Mouse (Mus musculus) megakaryocyte, embryonic 14.5 days (primary cell): ENCODE measurements at regions not wholly inside any gene's neighbourhood (a gene's known extent, or its start where the extent isn't known, plus 50 kb on each side); places are given as distances from the start of the nearest gene placed in this dataset.

Source experiments
- FLI1 ChIP-seq: IDR thresholded peaks from 2 replicates; pipeline ENCODE4 v1.6.1; 2012; ENCODE audit warnings: low read length, inconsistent platforms, mixed read lengths
- GATA1 ChIP-seq: IDR thresholded peaks from 3 replicates; pipeline ENCODE4 v1.6.1; 2012; ENCODE audit warnings: mixed read lengths, low read length, inconsistent platforms, borderline replicate concordance

DNA sequence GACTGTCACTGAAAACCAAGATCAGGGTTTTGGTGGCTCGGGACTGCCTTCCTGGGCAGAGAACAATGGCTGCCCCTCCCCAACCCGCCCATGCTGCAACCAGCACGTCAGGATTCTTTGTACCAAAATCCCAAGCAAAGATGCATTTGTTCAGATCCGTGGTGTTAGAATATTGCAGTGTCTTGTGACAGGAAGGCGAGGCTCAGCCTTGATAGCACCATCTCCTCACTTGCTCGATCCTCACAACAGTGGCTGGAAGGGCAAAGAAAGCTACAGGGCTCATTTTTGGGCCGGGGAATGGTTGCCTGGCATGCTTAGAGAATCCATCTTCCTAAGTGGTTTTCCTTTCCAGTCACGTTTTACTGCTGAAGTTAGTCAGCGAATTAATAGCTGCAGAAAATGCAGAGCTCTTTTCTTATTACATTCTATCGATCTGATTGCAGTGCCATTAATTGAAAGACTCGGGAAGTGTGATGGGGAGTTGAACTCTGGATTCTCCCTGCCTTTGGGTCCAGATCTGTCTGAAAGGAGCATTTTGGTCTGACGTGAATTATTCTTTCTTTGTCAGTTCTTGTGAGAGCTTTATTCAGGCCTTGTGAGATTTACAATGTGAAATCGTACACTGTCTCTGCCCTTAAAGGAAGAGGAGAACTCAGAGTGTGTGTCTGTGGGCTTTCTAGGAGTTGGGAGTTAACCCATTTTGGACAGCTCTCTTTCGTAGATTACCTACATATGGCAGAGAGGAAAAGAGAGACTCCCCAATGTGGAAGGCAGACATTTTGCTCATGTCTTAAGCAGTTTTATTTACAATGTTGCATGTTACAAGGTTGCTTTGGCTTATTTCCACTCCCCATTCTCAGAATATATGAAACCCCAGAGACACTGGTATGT lies 213.3 kb upstream of the Ubash3b start:
- TF ChIP-seq FLI1 (no peak), GATA1 (no peak)
